Mouse (Mus musculus) kidney, adult 11 months (tissue): ENCODE measurements around the gene Ahcy.
"Not testable (repeated sequence)": the region's sequence is repeated elsewhere in the genome, so short reads cannot be mapped to it uniquely, and the experiment has no call there.

Experiments used
- DNase-seq: peaks from one replicate; pipeline ENCODE4 v3.0.0; 2022

The Ahcy gene

DNA sequence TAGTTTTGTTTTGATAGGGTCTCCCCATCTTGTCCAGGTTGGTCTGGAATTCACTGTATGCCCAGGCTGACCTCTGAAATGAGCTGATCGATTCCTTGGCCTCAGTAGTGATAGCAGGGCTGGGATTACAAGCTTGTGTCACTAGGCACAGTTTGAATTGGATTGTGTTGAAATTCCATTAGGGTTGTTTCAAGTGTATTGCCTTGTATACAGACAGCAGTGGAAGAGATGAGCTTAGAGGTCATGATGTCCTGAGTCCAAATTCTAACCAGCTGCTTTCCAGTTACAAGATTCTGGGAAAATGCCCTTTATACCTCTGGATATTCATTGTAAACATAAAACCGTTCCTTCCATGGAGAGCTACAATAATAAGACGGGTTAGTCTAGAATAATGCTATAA is 950 bp downstream of the Ahcy start:
- no peak for DNase-seq

- DNase-seq: no peak
These were observed 1.7 kb downstream of the Ahcy start for GRCm38 (mm10) chr2:155072353-155073145.

GRCm38 (mm10) chr2:155071027-155071426 is 3.3 kb downstream of the Ahcy start:
- DNase-seq: no peak

DNA sequence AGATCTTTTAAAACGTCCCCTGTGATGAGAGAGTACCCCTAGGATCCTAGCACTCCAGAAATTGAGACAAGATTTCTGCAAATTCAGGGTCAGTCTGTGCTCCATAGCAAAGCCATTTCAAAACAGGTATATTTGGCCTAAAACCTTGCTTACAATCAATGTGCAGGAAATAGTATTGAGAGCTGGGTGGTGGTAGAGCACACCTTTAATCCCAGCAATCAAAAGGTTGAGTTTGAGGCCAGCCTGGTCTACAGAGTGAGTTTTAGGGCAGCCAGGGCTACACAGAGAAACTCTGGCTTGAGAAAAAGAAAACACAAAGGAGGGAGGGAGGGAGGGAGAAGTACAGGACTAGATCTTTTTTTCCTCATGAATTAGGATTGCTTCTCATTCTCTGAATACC is 16.9 kb downstream of the Ahcy start:
- no peak for DNase-seq

GRCm38 (mm10) chr2:155056076-155056578 is 18.2 kb downstream of the Ahcy start:
- no peak for DNase-seq

DNA sequence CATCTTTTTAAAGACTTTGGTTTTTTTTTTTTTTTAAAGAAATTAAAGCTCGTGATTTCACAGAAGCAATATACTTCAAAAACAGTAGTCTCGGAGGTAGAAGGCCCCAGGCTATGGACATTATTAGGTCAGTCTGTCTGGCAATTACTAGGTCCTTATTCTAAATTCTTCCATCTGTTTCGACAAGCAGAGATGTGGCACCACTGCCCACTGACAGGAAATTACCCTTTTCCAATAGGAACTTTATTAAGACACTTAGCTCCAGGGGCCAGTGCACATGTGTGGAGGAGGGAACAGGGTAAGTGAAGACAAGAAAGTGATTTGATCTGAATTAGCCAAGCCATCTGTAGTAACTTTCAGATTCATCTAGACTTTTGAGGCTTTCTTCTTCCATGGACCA is 19.6 kb downstream of the Ahcy start:
- no peak for DNase-seq

DNA sequence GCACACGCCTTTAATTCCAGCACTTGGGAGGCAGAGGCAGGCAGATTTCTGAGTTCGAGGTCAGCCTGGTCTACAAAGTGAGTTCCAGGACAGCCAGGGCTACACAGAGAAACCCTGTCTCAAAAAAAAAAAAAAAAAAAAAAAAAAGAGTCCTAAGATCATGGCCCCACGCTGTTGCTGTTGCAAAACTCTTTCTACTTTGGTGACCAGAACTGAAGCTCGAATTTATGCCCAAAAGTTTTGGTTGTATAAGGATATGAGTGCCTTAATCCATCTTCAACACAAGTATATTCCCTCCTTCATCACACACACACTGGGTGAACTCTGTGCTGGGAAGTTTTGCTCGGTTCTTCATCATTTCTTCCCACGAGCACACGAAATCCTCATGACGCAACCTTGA is 20.8 kb downstream of the Ahcy start:
- DNase-seq: not testable (repeated sequence)

DNA sequence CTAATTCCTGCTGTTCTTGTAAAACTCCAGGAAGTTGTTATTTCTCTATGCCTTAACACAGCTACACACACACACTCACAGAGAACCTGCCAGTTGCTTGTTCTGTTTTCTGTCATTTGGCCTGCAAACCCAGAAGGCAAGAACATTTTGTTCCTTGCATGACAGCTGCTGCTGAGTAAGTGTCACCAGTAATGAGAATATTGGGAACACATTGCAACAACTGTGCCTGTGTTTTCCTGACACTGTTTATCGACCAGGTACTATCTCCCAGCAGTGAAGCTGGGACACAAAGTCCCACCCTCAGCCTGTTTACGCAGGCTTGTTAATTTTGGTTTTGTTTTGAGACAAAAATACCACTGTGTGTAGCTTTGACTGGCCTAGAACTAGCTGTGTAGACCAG is 21.6 kb downstream of the Ahcy start:
- no peak for DNase-seq

- DNase-seq: no peak
These were observed 22.5 kb downstream of the Ahcy start for GRCm38 (mm10) chr2:155051622-155052351.

- DNase-seq: peak; percentile 89
These were observed 23.6 kb downstream of the Ahcy start for GRCm38 (mm10) chr2:155050504-155051236.

DNA sequence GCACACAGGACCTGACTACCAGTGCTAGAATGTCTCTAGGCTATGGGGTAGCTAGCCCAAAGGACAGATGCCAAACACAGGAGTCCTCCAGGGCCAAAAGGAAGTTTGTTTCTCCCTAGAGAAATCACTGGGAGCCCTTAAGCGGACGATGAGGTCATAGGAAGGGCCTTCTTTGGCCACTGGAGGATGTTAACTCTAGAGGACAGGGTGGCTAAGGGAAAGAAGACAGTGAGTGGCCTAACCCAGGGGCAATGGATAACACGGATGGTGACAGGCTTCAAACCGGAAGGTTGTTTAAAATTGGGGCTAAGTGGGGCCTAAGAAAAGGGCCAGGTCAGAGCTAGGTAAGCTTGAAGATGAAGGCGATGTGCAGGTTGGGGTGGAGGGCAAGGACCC is 24.2 kb downstream of the Ahcy start:
- peak; percentile 28 for DNase-seq

DNA sequence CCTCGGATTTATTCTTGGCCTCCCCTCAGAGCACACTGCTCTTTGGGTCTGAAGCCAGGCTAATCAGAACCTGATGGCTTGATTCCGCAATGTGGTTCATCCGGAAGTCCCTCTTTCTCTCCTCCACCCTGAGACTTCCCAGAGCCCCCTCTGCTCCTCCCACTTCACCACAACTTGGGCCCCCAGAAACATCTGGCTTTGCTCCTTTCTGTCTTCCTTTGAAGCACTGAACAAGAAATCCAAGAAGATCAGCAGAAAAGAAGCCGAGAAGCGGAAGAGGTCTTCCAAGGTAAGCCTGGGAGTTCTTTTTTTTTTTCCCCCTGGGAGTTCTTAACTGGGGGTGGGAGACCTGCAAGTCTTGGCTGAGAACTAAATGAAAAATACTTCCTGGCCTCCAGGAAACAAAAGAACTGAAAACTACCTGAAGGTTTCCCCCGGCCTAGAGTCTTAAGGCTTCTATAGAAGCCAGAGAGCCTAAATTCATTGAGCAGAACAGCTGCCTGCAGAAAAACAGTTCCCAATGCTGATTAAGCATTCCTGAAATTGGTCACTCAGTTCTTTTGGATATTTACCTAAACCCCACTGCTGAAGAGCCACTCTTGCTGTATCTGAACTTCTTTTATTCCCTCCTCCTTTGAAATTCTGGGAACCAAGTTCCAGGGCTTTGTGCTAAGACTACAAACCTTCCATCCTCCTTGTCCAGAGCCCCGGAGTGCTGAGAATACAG is 26.7 kb downstream of the Ahcy start:
- DNase-seq: no peak

DNA sequence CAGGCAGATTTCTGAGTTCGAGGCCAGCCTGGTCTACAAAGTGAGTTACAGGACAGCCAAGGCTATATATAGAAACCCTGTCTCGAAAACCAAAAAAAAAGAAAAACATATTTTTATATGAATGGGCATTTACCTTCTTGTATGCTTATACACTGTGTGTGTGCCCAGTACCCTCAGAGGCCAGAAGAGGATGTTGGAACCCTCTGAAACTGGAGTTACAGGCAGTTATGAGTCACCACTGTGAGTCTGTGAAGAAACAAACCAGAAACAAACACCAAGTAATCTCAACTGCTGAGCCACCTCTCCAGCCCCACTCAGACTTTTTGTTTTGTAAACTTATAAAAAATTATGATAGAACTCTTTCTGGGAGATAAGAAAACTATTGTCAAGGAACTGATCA is 27.5 kb downstream of the Ahcy start:
- no peak for DNase-seq

GRCm38 (mm10) chr2:155045075-155045474 is 29.2 kb downstream of the Ahcy start:
- DNase-seq: no peak

- DNase-seq: no peak
These were observed 29.8 kb downstream of the Ahcy start for GRCm38 (mm10) chr2:155044542-155044941.

DNA sequence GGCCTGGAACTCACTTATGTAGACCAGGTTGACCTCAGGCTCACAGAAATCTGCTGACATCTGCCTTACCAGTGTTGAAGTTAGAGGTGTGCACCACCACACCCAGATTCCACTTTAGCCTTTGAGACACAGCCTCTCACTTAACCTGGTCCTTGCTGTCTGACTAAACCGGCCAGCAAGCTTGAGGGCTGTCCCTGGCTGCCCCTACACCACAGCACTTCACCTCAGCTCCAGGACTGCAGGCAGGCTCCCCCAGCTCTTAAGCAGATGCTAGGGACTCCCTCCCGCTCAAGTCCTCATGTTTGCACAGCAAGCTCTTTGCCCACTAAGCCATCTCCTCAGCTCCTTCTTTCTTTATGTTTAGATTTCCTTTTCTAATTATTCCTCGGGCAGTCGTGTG is 34.3 kb downstream of the Ahcy start:
- DNase-seq: no peak

DNA sequence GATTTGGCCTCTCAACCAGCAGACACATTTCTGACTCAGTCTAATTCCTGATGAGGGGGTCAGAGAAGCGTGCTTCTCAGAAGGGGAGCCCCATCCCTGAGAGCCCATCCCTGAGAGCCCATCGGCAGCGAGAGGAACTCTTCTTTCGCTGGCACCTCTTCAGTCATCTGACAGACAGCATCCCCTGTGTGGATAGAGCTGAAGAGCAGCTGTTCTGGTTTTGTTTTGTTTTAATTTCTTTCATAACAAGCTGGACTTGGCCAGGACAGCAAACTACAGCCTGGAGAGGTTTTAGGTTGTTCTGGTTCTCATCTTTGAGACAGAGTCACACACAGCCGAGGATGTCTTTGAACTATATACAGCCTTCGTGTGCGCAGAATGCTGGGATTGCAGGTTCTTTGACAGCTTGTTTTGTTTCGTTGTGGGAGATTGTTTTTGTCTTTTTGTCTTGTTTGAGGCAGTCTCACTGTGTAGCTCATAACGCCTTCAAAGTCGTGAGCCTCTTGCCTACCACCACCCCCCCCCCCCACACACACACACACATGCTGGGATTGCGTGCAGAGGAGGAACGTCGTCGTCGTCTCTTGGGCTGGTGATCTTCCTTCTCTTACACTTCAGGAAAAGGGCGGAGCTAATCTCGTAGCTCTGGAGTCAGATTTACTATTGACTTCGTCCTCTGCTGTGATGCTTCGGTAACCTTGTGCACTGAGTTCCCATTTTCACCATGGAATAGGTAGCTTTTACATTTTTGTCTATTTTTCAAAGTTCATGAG is 41.2 kb downstream of the Ahcy start:
- no peak for DNase-seq

DNA sequence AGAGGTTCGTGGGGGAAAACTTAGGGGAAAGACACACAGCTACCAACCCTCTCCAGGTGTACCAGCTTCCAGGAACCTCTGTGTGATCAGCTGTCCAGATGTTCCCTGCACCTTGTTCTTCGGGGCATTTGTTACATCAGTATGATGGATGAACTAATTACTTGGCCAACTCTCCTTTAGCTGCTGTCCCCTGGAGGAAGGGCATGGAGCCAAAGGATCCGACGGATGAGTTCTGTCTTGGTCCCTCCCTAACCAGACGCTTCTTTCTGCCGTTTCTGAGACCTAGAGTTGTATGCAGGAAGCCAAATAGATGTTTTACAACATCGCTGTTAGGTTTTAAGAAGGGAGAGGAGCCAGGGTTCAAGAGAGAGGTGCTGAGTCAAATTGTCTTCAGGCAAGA is 43.5 kb downstream of the Ahcy start:
- no peak for DNase-seq

- DNase-seq: not testable (repeated sequence)
These were observed 54.0 kb downstream of the Ahcy start for GRCm38 (mm10) chr2:155020247-155020826.

DNA sequence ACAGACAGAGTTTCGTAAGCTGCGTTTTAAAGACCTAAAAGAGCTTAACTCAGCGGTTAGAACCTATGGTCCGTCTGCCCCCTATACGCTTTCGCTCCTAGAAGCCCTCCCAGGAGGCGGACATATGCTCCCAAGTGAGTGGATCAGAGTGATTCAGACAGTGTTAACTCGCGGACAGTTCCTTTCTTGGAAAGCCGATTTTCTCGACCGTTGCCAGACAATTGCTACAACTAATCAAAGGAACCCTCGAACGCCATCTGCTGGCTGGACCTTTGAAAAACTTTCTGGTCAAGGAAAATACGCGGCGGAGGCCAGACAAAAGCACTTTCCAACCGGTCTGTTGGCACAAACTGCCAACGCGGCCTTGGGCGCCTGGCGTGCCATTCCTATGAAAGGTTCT is 54.6 kb downstream of the Ahcy start:
- peak; percentile 84 for DNase-seq

DNA sequence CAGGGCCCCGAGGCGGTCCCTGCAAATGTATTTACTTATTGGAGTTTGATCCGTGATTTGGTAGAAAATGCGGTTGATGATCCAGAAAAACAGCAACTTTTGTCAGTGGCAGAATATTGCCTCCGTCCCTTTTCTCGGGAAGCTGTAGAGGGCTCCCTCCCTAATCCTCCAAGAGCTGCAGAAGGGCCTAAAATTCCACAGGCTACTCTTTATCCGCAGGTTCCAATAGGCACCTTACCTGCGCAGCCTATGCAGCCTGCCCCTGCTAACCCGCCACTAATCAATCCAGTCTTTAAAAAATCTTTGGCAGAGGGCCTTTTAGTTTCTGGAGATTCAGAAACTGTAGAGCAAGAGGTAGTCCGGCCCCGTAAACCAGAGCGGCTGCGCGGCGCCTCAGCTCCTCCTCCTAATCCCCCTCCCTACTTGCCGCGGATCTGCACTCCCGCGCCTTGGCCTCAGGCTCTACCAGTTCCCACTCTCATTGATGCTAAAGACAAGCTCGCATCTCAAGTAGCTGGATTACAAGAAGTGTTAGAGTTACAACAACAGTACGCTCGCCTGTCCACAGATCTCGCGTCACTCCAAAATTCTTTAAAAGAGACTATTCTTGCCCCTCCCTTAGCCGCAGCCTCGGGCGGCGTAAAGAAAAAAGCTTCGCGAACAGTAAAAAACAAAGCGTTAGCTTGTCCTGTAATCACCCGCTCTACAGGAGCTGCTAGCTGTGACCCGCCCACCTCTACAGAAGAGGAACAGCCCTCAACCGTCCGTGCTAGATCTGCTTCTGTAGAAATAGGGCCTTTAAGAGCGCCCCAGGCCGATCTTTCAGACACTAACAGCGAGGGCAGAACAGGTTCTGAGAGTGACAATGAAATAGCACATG is 55.3 kb downstream of the Ahcy start:
- DNase-seq: peak; percentile 28
